Mouse (Mus musculus) testis, adult 2 months (tissue): ENCODE results near the gene Iqgap2. TPM values are rescaled to one million over a fixed set of nuclear protein-coding genes. Genes with fewer than 3 reads are reported as not detected.

Experiments used
- H3K27ac ChIP-seq: fragments of 200-500 bp; 2 replicates; pipeline ENCODE4 v1.5.1; 2012; ENCODE audit warnings: low read depth, low read length; ENCODE audit not compliant: control insufficient read depth, insufficient read depth
- H3K27me3 ChIP-seq: fragments of 200-500 bp; 2 replicates; pipeline ENCODE4 v1.6.1; 2012; ENCODE audit warnings: mild to moderate bottlenecking, low read length, moderate library complexity; ENCODE audit not compliant: control insufficient read depth, insufficient read depth
- H3K36me3 ChIP-seq: fragments of 200-500 bp; 2 replicates; pipeline ENCODE4 v1.6.1; 2012; ENCODE audit warnings: mild to moderate bottlenecking, low read length; ENCODE audit not compliant: control insufficient read depth, insufficient read depth
- H3K4me1 ChIP-seq: fragments of 200-500 bp; 2 replicates; pipeline ENCODE4 v1.6.1; 2012; ENCODE audit warnings: low read length; ENCODE audit not compliant: control insufficient read depth, insufficient read depth
- H3K4me3 ChIP-seq: fragments of 200-500 bp; 2 replicates; pipeline ENCODE4 v1.5.1; 2012; ENCODE audit warnings: low read depth, mild to moderate bottlenecking, low read length, moderate library complexity, mixed read lengths; ENCODE audit not compliant: control insufficient read depth
- CTCF ChIP-seq: fragments of 200-500 bp; IDR thresholded peaks from 2 replicates; pipeline ENCODE4 v1.5.1; 2012; ENCODE audit warnings: low read depth, mild to moderate bottlenecking, inconsistent platforms, low read length, moderate library complexity; ENCODE audit not compliant: control insufficient read depth, insufficient read depth, insufficient replicate concordance
- POLR2A ChIP-seq: fragments of 200-500 bp; IDR thresholded peaks from 2 replicates; pipeline ENCODE4 v1.6.1; 2012; ENCODE audit warnings: low read depth, mild to moderate bottlenecking, inconsistent platforms, low read length, moderate library complexity; ENCODE audit not compliant: control insufficient read depth
- polyA plus RNA-seq: library from polyadenylated mRNA; depleted of rRNA; stranded (reverse); fragments of >200 nt; gene quantifications from 2 replicates; pipeline ENCODE4 v1.2.3, GENCODE M21; 2012

The Iqgap2 gene
- polyA plus RNA-seq, 1 experiment = 2.9 TPM

GRCm38 (mm10) chr13:95884455-95884854 is 7.3 kb downstream of the Iqgap2 start:
- no peak overlapping the region for H3K27ac ChIP-seq
- TF ChIP-seq POLR2A = no peak
- no peak for TF ChIP-seq CTCF
- no peaks in the 10 kb centered on the region for H3K4me1 ChIP-seq
- H3K36me3 ChIP-seq = no peaks in the 10 kb centered on the region
- H3K4me3 ChIP-seq = no peak overlapping the region
- H3K27me3 ChIP-seq = no peaks in the 10 kb centered on the region

GRCm38 (mm10) chr13:95882001-95882400 is 9.7 kb downstream of the Iqgap2 start:
- H3K27ac ChIP-seq = no peak overlapping the region
- TF ChIP-seq CTCF (no peak), POLR2A (no peak)
- no peaks in the 10 kb centered on the region for H3K4me1 ChIP-seq
- no peak overlapping the region for H3K4me3 ChIP-seq
- no peaks in the 10 kb centered on the region for H3K36me3 ChIP-seq
- no peaks in the 10 kb centered on the region for H3K27me3 ChIP-seq

GRCm38 (mm10) chr13:95881427-95881826 is 10.3 kb downstream of the Iqgap2 start:
- TF ChIP-seq POLR2A (no peak), CTCF (no peak)
- H3K27ac ChIP-seq = no peak overlapping the region
- H3K27me3 ChIP-seq = no peaks in the 10 kb centered on the region
- no peak overlapping the region for H3K4me3 ChIP-seq
- H3K4me1 ChIP-seq = no peaks in the 10 kb centered on the region
- no peaks in the 10 kb centered on the region for H3K36me3 ChIP-seq

- Histone ChIP-seq H3K4me1 (no peaks in the 10 kb centered on the region), H3K27me3 (no peaks in the 10 kb centered on the region), H3K36me3 (no peaks in the 10 kb centered on the region), H3K27ac (no peak overlapping the region), H3K4me3 (no peak overlapping the region)
- TF ChIP-seq POLR2A (no peak), CTCF (no peak)
These were observed 11.1 kb downstream of the Iqgap2 start for GRCm38 (mm10) chr13:95880633-95881032.

- Histone ChIP-seq H3K4me1 (no peaks in the 10 kb centered on the region), H3K4me3 (no peak overlapping the region), H3K36me3 (no peaks in the 10 kb centered on the region), H3K27me3 (no peaks in the 10 kb centered on the region), H3K27ac (no peak overlapping the region)
- no peak for TF ChIP-seq CTCF
- TF ChIP-seq POLR2A = no peak
These were observed 19.7 kb downstream of the Iqgap2 start for GRCm38 (mm10) chr13:95871993-95872392.

- no peaks in the 10 kb centered on the region for H3K36me3 ChIP-seq
- no peak overlapping the region for H3K27ac ChIP-seq
- H3K4me1 ChIP-seq = no peaks in the 10 kb centered on the region
- H3K4me3 ChIP-seq = no peak overlapping the region
- H3K27me3 ChIP-seq = no peaks in the 10 kb centered on the region
- no peak for TF ChIP-seq CTCF
- no peak for TF ChIP-seq POLR2A
These were observed 21.1 kb downstream of the Iqgap2 start for GRCm38 (mm10) chr13:95870626-95871025.

- no peak overlapping the region for H3K27ac ChIP-seq
- H3K4me1 ChIP-seq = no peaks in the 10 kb centered on the region
- no peaks in the 10 kb centered on the region for H3K27me3 ChIP-seq
- no peak overlapping the region for H3K4me3 ChIP-seq
- TF ChIP-seq POLR2A (no peak), CTCF (no peak)
- H3K36me3 ChIP-seq = no peaks in the 10 kb centered on the region
These were observed 22.7 kb downstream of the Iqgap2 start for GRCm38 (mm10) chr13:95868896-95869540.
